Mouse (Mus musculus) liver, embryonic 14.5 days (tissue): ENCODE data around the gene Cyp11a1.

Experiments used
- CTCF ChIP-seq: IDR thresholded peaks from 2 replicates; pipeline ENCODE4 v1.5.1; 2016; ENCODE audit warnings: antibody characterized with exemption, low read depth, control low read depth
- EP300 ChIP-seq: IDR thresholded peaks from 2 replicates; pipeline ENCODE4 v1.6.1; 2016; ENCODE audit warnings: antibody characterized with exemption, low read depth

DNA sequence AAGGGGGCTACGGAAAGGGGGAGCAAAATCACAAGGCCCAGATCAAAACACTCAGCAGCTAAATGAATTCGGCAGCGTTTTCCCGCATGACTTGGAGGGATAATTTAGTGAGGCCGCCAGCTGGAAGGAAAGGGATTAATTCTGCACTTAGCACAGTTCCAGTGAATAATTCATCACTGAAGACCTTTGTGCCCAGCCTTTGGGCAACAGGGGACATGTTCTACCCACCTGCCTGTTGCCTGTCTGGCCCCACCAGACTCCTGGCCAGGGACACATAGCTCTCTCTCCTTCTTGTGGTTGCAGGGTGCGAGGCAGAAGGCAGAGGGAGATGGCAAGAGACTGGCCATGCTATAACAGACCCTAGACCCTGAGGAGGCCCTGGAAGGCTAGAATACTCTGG lies 59.3 kb downstream of the Cyp11a1 start:
- no peak for TF ChIP-seq CTCF
- TF ChIP-seq EP300 = no peak
